Mouse (Mus musculus) spleen, adult 18-20 months (tissue): ENCODE results near the gene Frem3.

Experiments
- DNase-seq, 2 experiments: peaks; one replicate each; pipeline ENCODE4 v3.0.0; 2022; ENCODE audit warnings: mixed read lengths in 2 of 2

Gene Frem3

GRCm38 (mm10) chr8:80710670-80711400 is 100.0 kb downstream of the Frem3 start:
- DNase-seq = no peak

GRCm38 (mm10) chr8:80714461-80714860 is 103.6 kb downstream of the Frem3 start:
- no peak for DNase-seq

DNA sequence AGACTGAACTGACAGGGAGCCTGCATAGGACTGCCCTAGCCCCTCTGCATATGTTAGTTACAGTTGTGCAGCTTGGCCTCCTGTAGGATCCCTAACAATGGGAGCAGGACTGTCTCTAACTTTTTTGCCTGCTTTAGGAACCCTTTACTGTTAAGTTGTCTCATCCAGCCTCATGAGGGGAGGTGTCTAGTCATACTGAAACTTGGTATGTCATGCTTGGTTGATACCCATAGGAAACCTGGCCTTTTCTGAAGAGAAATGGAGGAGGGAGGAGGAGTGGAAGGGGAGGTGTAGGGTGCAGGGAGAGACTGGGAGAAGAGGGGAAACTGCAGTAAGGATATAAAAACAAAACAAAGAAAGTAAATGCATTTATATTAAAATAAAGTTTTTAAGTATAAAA is 121.4 kb downstream of the Frem3 start:
- no peak for DNase-seq

GRCm38 (mm10) chr8:80738046-80738387 is 127.1 kb downstream of the Frem3 start:
- no peak for DNase-seq

DNA sequence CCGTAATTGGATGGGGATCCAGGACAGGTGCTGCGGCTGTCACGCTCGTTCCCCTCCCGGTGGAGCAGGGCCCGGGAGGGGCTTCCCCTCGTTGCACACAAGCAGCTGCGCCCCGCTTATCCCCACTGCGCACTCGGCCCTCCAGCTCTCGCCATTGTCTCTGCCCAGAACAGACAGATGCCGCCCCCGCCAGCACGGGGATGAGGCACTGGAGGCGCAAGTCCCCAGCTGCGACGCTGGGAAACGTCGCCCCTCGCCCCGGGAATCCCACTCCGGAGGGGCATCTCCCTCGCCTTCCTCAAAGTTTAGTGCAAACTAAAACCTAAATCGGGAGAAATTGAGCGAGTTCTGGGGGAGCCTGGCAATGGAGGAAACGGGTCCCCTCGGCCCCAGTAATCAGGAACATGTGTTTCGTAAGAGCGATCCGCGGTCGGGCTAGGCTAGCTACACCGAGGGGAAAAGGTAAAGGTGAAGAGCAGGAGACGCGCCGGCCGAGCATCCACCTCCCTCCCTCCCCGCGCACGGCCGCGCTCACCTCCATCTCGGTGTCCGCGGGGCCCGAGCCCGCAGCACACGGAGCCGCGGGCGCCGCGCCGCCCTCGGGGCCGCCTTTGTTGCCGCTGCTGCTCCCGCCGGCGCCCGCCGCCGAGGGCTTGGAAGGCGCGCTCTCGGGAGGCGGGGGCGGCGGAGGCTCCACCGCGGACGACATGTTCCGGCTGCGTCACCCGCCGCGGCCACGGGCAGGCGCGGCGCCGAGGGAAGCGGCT is 127.7 kb downstream of the Frem3 start:
- DNase-seq = peak; percentile 35 to 42

DNA sequence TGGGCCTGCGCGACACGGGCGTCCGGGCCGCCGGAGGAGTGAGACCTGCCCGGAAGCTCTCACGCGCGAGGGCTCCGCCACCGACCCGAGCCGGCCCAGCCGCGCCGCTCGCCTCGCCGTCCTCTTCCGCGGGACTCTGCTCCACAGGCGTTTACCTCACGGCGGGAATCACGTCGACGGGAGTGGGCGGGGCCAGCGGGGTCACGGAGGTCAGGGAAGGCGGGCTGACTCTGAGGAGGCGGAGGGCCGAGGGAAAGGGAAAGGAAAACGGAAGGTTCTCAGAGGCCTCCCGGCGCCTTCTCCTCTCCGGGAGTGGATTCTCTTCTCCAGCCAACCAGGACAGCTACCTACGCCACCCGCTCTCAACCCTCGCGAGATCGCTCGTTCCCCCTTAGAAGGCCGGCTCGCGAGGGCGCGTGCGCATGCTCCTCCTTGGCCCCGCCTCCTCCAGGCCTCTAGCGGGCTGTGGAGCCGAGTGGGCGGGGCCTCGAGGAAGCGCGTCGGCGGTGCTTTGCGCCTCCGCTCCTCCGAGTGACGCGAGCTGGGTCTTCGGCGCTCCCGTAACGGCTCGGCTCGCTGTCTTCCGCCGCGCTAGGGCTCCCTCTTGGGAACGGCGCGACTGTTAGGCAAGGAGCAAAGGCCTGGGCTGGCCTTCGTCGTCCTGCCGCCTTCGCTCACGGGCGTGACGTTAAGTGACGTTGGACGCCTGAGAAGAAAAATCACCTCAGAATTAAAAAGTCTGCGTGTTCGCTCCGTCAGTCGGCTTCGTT is 128.5 kb downstream of the Frem3 start, which contains the start of gene Smarca5:
Smarca5 (minus strand) TSS at position 343 of the 770 bp plus-strand sequence.
- DNase-seq = peak; percentile 92 to 97

- no peak for DNase-seq
These were observed 129.1 kb downstream of the Frem3 start for GRCm38 (mm10) chr8:80739932-80740331.
